Mouse (Mus musculus) heart, adult 2 months (tissue): ENCODE measurements around the gene Akap8.

Source experiments
- CTCF ChIP-seq: fragments of 200-600 bp; IDR thresholded peaks from 2 replicates; pipeline ENCODE4 v1.8.1; 2022; ENCODE audit warnings: antibody characterized with exemption, mild to moderate bottlenecking, moderate library complexity
- POLR2A ChIP-seq: fragments of 200-500 bp; IDR thresholded peaks from 2 replicates; pipeline ENCODE4 v1.6.1; 2011; ENCODE audit warnings: mild to moderate bottlenecking, low read depth, low read length, control low read depth; ENCODE audit not compliant: insufficient read depth

GRCm38 (mm10) chr17:32257452-32257851, 63.6 kb downstream of the Akap8 start:
- TF ChIP-seq CTCF (no peak), POLR2A (no peak)
